Mouse (Mus musculus) layer of hippocampus, adult 9-11 months (tissue): ENCODE measurements around the gene Dcaf1.

Experiments used
- DNase-seq: peaks from one replicate; pipeline ENCODE4 v3.0.0; 2022

Dcaf1 gene

GRCm38 (mm10) chr9:106821618-106822380 lies at the start of gene Dcaf1:
TSS of gene Dcaf1 (plus strand) at chr9:106821874.
- peak; percentile 98 for DNase-seq

DNA sequence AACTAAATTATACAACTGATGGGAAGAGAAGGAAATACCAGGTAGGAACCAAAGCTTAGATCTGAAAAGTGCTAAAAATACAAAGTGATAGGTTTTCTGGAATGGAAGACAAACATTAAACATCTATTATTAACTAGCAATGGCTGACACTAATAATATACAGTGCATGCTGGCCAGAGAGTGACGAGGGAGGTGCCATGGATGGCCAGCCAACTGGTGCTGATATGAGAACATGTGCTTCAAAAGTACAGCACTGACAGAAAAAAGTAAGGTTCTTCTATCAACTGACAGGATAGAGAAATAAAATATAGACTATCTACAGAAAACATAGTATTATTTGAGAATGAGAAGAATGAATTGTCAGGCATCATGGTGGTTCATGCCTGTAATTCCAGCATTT lies 45.6 kb upstream of the Dcaf1 start:
- no peak for DNase-seq

DNA sequence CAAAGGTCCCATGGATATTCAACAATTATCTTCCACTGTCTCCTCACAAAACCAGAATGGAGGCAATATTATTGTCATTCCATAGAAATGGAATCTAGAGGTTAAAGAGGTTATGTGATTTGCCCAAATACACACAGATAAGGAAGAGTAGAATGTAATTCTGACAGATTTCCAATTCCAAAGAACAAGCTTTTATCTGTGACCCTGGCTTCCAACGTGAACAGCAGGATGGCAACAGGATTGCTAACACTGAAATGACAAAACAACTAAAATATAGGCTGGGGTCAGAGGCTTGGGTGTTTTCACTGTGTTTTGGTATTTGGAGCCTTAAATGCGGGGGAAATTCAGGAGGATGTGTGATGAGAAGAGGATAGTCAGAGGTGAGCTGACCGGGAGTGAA lies 44.3 kb upstream of the Dcaf1 start:
- DNase-seq = no peak

GRCm38 (mm10) chr9:106778319-106778718 lies 43.4 kb upstream of the Dcaf1 start:
- DNase-seq = no peak

DNA sequence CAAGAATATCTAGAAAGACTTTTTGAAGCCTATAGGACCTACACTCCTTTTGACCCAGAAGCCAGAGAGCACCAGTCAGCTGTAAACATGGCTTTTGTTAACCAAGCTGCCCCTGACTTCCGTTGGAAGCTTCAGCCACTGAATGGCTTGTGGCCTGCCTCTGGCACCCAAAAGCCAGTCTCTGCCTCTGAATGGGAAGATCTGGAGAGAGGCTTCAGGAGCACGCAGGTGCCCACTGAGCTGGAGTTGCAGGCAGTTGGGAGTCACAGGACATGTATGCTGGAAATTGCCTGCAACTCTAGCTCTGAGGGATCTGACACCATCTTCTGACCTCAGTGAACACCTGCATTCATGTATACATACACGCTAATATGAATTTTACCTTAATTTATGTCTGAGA lies 41.6 kb upstream of the Dcaf1 start:
- DNase-seq = no peak

GRCm38 (mm10) chr9:106783554-106783953 lies 38.1 kb upstream of the Dcaf1 start:
- no peak for DNase-seq

GRCm38 (mm10) chr9:106785206-106785605 lies 36.5 kb upstream of the Dcaf1 start:
- no peak for DNase-seq

DNA sequence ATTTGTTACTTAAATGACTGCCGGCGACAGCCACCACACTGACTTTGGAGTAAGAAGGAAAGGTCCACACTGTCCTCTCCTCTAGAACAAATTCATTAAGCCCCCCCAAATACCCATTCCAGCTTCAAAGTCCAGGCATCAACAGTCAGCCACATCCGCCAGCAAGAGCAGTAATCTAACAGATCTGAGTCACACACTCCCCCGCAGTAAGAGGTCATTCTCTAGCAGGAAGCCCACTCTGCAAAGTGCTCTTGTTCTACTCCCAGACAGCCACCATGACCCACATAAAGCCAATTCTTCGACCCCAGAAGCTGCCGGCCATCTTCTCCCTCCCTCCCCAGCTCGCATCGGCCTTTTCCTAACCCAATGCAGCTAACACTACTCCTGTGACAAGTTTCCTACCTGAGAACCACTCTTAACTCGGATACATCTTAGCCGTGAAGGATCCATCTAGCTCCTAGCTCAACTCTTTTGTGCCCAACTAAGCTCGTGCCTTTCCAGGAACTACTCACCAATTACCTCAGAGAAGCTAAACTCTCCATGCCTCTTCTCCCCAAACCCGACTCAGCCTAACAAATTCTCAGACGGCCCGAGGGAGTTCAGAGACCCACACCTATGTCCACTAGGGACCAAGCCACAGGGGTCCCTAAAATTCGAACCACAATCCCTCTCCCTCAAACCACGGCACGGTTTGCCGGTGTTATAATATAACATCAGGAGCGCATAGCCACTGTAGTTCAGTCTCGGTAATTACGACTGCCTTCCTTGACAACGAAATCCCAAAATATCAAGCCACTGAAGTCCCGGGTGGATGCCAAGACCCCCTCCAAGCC lies 33.5 kb upstream of the Dcaf1 start:
- no peak for DNase-seq

DNA sequence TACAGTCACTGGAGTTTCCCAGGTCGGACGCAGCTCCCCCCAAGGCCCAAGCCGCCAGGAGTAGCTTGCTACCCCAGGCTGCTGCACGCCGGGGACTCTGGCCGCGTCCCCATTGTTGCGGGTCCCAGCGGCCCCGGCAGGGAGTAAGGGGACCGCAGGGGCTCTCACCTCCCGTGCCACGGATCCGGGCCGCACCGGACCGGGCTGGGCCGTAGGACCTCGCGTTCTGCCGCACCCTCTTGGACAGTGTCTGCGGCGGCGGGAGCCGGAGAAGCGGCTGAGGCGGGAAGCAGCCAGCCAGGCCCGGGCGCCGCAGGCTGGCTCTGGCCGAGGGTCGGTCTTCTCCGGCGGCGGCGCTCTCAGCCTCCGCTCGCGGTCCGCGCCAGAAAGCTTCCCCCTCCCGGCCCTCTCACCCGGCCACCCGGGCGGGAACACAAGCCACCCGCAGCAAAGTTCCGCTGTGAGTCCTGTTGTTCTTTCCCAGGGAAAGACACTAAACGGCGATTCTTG lies 32.8 kb upstream of the Dcaf1 start, which contains the start of gene Rad54l2:
Gene Rad54l2, minus strand, starts transcription at position 383 of the 510 bp plus-strand sequence.
- peak; percentile 62 for DNase-seq

DNA sequence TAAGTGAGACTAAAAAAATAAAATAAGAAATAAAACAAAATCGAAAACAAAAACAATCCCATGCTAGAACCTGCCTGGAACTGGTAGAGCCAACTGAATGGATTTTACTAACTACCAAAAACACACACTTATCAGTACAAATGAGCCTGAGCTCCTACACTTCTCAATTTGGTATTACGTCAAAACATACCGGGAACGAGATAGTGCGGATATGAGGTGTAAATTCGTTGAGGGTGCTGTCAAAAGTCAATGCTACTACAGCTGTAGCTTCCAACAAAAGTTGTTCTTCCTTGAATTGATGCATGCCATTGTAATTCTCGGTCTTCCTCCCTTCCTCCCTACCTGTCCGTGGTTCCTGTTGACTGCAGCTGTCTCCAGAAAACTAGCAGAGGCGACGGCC lies 32.3 kb upstream of the Dcaf1 start:
- DNase-seq = no peak

DNA sequence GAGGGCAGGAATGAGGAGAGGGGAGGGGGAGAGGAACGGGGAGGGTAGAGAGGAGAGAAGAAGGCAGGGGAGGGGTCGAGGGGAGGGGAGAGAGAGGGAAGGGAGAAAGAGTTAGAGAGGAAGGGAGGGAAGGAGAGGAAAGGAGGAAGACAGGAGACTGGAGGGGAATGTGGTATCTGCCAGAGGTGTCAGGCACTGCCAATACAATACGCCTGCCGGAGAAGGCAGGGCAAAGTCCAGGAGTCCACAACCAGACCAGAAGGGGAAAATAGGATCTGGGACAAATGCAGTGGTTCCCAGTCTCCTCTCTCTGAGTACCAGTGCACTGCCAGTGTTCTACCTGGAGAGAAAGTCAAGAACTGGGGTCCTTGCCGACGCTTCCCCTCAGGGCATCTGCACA lies 30.8 kb upstream of the Dcaf1 start:
- DNase-seq = no peak

- no peak for DNase-seq
Measured at GRCm38 (mm10) chr9:106806503-106806902, 15.2 kb upstream of the Dcaf1 start.

GRCm38 (mm10) chr9:106818191-106818590 lies 3.5 kb upstream of the Dcaf1 start:
- no peak for DNase-seq

DNA sequence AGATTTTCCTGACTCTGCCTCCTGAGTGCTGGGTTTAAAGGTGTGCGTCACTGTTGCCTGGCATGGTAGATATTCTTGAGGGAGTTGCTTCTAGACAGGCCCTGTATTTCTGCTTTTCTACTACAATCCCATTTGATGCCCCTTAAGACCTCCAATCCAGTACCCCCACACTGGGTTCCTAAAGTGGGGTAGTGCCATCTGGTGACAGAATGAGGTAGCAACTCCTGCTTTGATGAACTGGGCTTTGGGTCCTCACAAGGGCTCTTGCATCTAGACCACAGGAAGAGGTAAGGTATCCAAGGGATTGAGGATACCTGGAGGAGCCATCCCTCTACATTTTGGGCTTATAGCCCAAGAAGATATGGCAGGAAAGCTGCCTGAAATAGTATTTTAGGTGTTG lies 2.5 kb upstream of the Dcaf1 start:
- DNase-seq = peak; percentile 7

DNA sequence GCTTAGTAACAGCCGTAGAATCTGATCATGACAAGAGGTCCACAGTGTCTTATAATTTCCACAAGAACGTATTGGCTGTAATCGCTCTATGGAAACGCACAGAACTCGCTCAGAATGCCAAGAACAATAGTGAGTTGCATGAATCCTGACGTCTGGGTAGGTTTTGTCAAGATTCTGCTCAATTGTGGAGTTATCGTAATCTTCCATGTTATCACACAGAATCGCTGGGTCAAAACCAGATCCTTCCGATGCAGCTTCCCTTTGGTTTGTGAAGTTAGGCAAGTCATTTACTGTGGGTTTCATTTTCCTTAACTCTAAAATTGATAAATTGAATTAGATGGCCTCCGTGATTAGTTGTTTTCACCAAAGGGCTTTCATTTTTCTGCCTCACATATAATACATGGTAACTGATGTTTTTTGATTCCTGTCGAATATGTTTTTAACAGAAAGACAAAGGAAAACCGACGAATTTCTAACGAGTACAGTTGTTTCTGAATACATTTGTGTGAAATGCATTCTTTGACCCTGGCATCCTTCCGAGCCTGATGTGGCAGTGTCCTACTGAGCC lies 540 bp upstream of the Dcaf1 start:
- no peak for DNase-seq

DNA sequence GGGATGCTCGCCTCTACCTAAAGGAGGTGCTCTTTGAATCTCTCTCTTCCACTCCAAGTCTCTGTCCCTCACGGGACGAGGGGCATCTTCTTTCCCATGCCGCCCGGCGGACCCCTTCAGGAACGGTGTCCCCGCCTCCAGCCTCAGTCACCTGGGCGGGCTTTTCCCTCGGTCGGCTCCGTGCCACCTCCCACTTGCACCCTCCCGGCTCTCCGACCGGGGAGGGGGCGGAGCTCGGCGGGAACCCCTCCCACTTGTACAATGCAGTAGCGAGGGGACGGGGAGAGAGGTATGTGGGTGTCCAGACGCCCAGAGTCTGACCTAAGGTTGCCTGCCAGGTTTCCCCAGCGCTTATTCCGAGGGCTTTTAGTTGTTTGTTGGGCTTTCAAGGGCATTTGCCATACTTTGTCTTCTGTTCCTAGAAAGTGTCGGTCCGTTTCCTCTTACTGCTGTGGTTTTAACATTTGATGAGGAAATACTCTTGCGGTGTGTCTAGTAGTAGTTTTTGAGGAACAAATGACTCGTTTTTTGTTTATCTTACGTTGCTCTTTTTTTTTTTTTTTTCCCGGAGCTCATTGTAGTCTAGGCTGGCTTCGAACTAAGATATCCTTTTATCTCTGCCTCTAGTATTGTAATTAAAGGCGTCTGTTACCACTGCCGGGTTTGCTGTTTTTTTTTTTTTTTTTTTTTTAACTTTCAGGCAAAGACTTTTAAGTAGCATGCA lies 869 bp downstream of the Dcaf1 start:
- peak; percentile 75 for DNase-seq

GRCm38 (mm10) chr9:106840569-106840968 lies 18.9 kb downstream of the Dcaf1 start:
- no peak for DNase-seq

DNA sequence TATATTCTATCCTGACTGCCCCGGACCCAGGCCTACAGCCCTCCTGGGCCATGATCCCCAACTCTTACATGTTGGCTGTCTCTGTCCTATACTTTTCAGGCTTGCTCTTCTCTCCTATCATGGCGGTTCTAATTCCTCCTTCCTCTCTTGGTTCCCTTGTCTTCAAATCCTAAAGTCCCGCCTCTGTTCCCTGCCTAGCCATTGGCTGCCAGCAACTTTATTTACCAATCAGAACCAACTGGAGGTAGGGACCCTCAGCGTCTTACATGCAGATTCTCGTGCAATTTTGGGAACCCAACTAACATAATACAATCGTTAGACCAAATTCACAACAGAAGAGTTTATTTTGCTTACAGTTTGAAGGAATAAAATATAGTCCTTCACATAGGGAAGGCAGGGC lies 21.1 kb downstream of the Dcaf1 start:
- no peak for DNase-seq

DNA sequence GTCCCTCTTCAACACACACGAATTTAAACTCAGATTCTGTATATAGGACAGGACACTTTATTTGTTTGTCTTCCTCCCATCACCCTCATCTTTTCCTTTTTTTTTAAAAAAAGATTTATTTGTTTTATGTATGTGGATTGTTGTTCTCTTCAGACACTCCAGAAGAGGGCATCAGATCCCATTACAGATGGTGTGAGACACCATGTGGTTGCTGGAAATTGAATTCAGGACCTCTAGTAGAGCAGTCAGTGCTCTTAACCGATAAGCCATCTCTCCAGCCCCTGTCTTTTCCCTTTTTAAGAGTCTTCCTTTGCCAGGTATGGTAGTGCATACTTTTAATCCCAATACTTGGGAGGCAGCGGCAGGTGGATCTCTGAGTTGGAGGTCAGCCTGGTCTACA lies 35.0 kb downstream of the Dcaf1 start:
- no peak for DNase-seq

GRCm38 (mm10) chr9:106858036-106858435 lies 36.4 kb downstream of the Dcaf1 start:
- no peak for DNase-seq

DNA sequence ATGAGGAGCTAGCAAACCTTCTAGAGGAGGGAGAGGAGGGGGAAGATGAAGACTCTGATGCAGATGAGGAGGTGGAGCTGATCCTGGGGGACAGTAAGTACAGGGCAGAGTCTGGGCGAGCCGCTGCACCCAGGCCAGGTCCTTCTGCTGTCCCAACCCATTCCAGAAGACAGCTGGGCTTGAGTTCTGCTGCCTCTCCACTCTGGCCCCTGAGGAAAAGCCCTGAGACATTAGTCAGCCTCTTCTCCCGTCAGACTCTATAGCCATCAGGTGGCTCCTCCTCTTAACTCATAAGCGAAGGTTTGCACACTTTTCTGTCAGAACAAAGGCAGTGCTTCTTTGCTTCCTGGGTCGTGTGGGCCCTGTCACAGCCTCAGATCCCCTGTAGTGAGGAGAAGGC lies 52.5 kb downstream of the Dcaf1 start:
- DNase-seq = no peak

GRCm38 (mm10) chr9:106876666-106877065 lies 55.0 kb downstream of the Dcaf1 start:
- no peak for DNase-seq

GRCm38 (mm10) chr9:106879471-106879870 lies 57.8 kb downstream of the Dcaf1 start:
- no peak for DNase-seq
